Mouse (Mus musculus): ENCODE results near the gene Gm20661. TPM values are rescaled to one million over a fixed set of nuclear protein-coding genes. Genes with fewer than 3 reads are reported as not detected.

The Gm20661 gene
- polyA plus RNA-seq (2014; fragmentation: Nextera tagmentation; extraction: Ambion mirVana): 11.6 and 12.8 TPM in 2 replicates

GRCm38 (mm10) chr9:107982681-107983346, at the start of gene Gm20661:
Gm20661 (plus strand) TSS chr9:107983058.
- peak; percentile 77 for ATAC-seq (ENCODE audit: insufficient number of reproducible peaks, insufficient read depth, low FRiP score, low read depth)
- H3K4me1 ChIP-seq (ENCODE audit: control insufficient read depth, insufficient read depth, low read length): peaks cover 35% of the 10 kb centered on the region
- WGBS: 9% methylated on average over 14 of the region's 14 CpGs

GRCm38 (mm10) chr9:107934146-107934545, 48.7 kb upstream of the Gm20661 start:
- ATAC-seq (ENCODE audit: insufficient number of reproducible peaks, insufficient read depth, low FRiP score, low read depth): no peak

More at GRCm38 (mm10) chr9:107982681-107983346, at the start of gene Gm20661:
- Histone ChIP-seq H3K4me2 (replicated peaks; ENCODE audit: low read depth, low read length) (peak within 1 kb of the TSS; percentile 88), H3K27me3 (ENCODE audit: control insufficient read depth, insufficient read depth, low read length) (no peaks in the 10 kb centered on the region), H3K4me3 (ENCODE audit: low read depth, low read length) (peak within 1 kb of the TSS; percentile 45), H3K9me3 (ENCODE audit: control insufficient read depth, low read depth, low read length) (no peaks in the 10 kb centered on the region), H3K9ac (replicated peaks; ENCODE audit: low read depth, low read length) (peak within 1 kb of the TSS; percentile 59), H3K27ac (ENCODE audit: low read length) (peak within 1 kb of the TSS; percentile 100), H3K36me3 (ENCODE audit: control insufficient read depth, insufficient read depth, low read length) (no peaks in the 10 kb centered on the region; the same call in 1 of the 2 replicates)

DNA sequence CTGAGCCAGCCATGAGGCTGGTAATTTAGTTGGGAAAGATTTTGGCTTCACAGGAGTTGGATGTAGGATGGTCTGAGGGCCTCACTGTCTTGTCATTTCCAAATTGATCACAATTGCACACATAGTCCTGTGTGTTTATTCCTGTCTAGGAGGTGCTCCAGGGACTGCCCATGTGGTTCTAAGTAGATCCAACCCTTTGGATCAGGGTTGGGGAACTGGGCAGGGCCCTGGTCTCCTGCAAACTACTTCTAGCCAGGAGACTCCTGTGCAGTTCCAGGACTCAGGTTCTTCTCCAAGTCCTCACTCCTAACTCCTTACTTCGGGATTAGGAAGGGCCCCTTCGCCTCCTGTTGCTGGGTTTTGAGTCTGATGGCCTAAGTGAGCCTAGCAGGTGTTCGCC, 47.5 kb upstream of the Gm20661 start, which contains the start of gene Camkv:
Gene Camkv, plus strand, starts transcription at position 301 of the 400 bp plus-strand sequence.
- H3K4me2 ChIP-seq (replicated peaks; ENCODE audit: low read depth, low read length): peak within 1 kb of the TSS; percentile 93
- H3K9ac ChIP-seq (replicated peaks; ENCODE audit: low read depth, low read length): peak within 1 kb of the TSS; percentile 45
- 8% methylated on average over 3 of the region's 3 CpGs for WGBS
- H3K9me3 ChIP-seq (ENCODE audit: control insufficient read depth, low read depth, low read length): no peaks in the 10 kb centered on the region
- peak within 1 kb of the TSS; percentile 52 for H3K4me3 ChIP-seq (ENCODE audit: low read depth, low read length)
- 0 out of 2 replicates have a peak, but pooled peaks cover 3% of the 10 kb centered on the region for H3K27me3 ChIP-seq (ENCODE audit: control insufficient read depth, insufficient read depth, low read length)
- H3K36me3 ChIP-seq (ENCODE audit: control insufficient read depth, insufficient read depth, low read length): no peaks in the 10 kb centered on the region
- no peak within 1 kb of the TSS for H3K27ac ChIP-seq (ENCODE audit: low read length)
- H3K4me1 ChIP-seq (ENCODE audit: control insufficient read depth, insufficient read depth, low read length): peaks cover 12% of the 10 kb centered on the region; the same call in 1 of the 2 replicates
- ATAC-seq (ENCODE audit: insufficient number of reproducible peaks, insufficient read depth, low FRiP score, low read depth): no peak

More at GRCm38 (mm10) chr9:107934146-107934545, 48.7 kb upstream of the Gm20661 start:
- Histone ChIP-seq H3K27me3 (ENCODE audit: control insufficient read depth, insufficient read depth, low read length) (0 out of 2 replicates have a peak, but pooled peaks cover 3% of the 10 kb centered on the region), H3K9ac (replicated peaks; ENCODE audit: low read depth, low read length) (no peak overlapping the region), H3K27ac (ENCODE audit: low read length) (no peak overlapping the region), H3K36me3 (ENCODE audit: control insufficient read depth, insufficient read depth, low read length) (no peaks in the 10 kb centered on the region), H3K4me1 (ENCODE audit: control insufficient read depth, insufficient read depth, low read length) (peaks cover 12% of the 10 kb centered on the region; the same call in 1 of the 2 replicates), H3K4me3 (ENCODE audit: low read depth, low read length) (no peak overlapping the region), H3K4me2 (replicated peaks; ENCODE audit: low read depth, low read length) (no peak overlapping the region), H3K9me3 (ENCODE audit: control insufficient read depth, low read depth, low read length) (no peaks in the 10 kb centered on the region)
- 85% methylated on average over 11 of the region's 11 CpGs for WGBS

DNA sequence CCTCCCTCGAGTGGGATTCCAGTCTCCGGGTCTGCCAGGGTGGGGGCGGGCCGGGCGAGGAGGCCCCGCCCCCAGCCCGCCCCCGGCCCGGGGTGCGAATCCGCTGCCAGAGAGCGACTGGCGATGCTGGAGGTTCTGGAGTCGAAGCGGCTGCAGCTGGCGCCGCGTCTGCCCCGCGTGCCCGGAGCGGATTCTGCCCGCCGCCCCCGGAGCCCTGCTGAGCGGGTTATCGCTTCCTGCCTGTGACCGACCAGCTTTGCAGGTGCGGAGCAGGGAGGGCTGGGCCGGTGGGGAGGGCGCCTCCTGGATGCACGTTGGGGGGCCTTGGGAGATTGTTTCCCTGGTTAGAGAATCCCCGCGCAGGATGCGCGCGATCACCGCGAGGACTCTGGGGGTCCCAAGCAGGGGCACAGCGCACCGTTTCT, 47.1 kb upstream of the Gm20661 start:
- no peak for ATAC-seq (ENCODE audit: insufficient number of reproducible peaks, insufficient read depth, low FRiP score, low read depth)
- WGBS: under 1% methylated on average over 41 of the region's 41 CpGs
- Histone ChIP-seq H3K4me3 (ENCODE audit: low read depth, low read length) (peak overlapping the region; percentile 52), H3K27ac (ENCODE audit: low read length) (no peak overlapping the region), H3K36me3 (ENCODE audit: control insufficient read depth, insufficient read depth, low read length) (no peaks in the 10 kb centered on the region), H3K4me1 (ENCODE audit: control insufficient read depth, insufficient read depth, low read length) (peaks cover 12% of the 10 kb centered on the region; the same call in 1 of the 2 replicates), H3K9me3 (ENCODE audit: control insufficient read depth, low read depth, low read length) (no peaks in the 10 kb centered on the region), H3K4me2 (replicated peaks; ENCODE audit: low read depth, low read length) (peak overlapping the region; percentile 93), H3K27me3 (ENCODE audit: control insufficient read depth, insufficient read depth, low read length) (0 out of 2 replicates have a peak, but pooled peaks cover 3% of the 10 kb centered on the region), H3K9ac (replicated peaks; ENCODE audit: low read depth, low read length) (peak overlapping the region; percentile 45)

GRCm38 (mm10) chr9:107936215-107936822, 46.5 kb upstream of the Gm20661 start:
- ATAC-seq (ENCODE audit: insufficient number of reproducible peaks, insufficient read depth, low FRiP score, low read depth): peak; percentile 44; the same call in 1 of the 2 replicates

GRCm38 (mm10) chr9:107936831-107937230, 46.0 kb upstream of the Gm20661 start:
- peaks cover 12% of the 10 kb centered on the region; the same call in 1 of the 2 replicates for H3K4me1 ChIP-seq (ENCODE audit: control insufficient read depth, insufficient read depth, low read length)
- H3K4me3 ChIP-seq (ENCODE audit: low read depth, low read length): no peak overlapping the region
- H3K36me3 ChIP-seq (ENCODE audit: control insufficient read depth, insufficient read depth, low read length): no peaks in the 10 kb centered on the region
- H3K4me2 ChIP-seq (replicated peaks; ENCODE audit: low read depth, low read length): peak overlapping the region; percentile 93
- ATAC-seq (ENCODE audit: insufficient number of reproducible peaks, insufficient read depth, low FRiP score, low read depth): no peak
- H3K27ac ChIP-seq (ENCODE audit: low read length): no peak overlapping the region
- H3K27me3 ChIP-seq (ENCODE audit: control insufficient read depth, insufficient read depth, low read length): 0 out of 2 replicates have a peak, but pooled peaks cover 3% of the 10 kb centered on the region
- 23% methylated on average over 3 of the region's 3 CpGs for WGBS
- no peaks in the 10 kb centered on the region for H3K9me3 ChIP-seq (ENCODE audit: control insufficient read depth, low read depth, low read length)
- H3K9ac ChIP-seq (replicated peaks; ENCODE audit: low read depth, low read length): no peak overlapping the region; the same call in 1 of the 2 replicates

More at GRCm38 (mm10) chr9:107936215-107936822, 46.5 kb upstream of the Gm20661 start:
- H3K36me3 ChIP-seq (ENCODE audit: control insufficient read depth, insufficient read depth, low read length): no peaks in the 10 kb centered on the region
- H3K4me1 ChIP-seq (ENCODE audit: control insufficient read depth, insufficient read depth, low read length): peaks cover 12% of the 10 kb centered on the region; the same call in 1 of the 2 replicates
- peak overlapping the region; percentile 45 for H3K9ac ChIP-seq (replicated peaks; ENCODE audit: low read depth, low read length)
- 4% methylated on average over 29 of the region's 29 CpGs for WGBS
- peak overlapping the region; percentile 52 for H3K4me3 ChIP-seq (ENCODE audit: low read depth, low read length)
- H3K27me3 ChIP-seq (ENCODE audit: control insufficient read depth, insufficient read depth, low read length): 0 out of 2 replicates have a peak, but pooled peaks cover 3% of the 10 kb centered on the region
- no peak overlapping the region for H3K27ac ChIP-seq (ENCODE audit: low read length)
- H3K4me2 ChIP-seq (replicated peaks; ENCODE audit: low read depth, low read length): peak overlapping the region; percentile 93
- no peaks in the 10 kb centered on the region for H3K9me3 ChIP-seq (ENCODE audit: control insufficient read depth, low read depth, low read length)

GRCm38 (mm10) chr9:107947241-107948194, 35.3 kb upstream of the Gm20661 start:
- no peak for ATAC-seq (ENCODE audit: insufficient number of reproducible peaks, insufficient read depth, low FRiP score, low read depth)
- 87% methylated on average over 31 of the region's 31 CpGs for WGBS
- no peak overlapping the region for H3K4me3 ChIP-seq (ENCODE audit: low read depth, low read length)
- H3K4me1 ChIP-seq (ENCODE audit: control insufficient read depth, insufficient read depth, low read length): 0 out of 2 replicates have a peak, but pooled peaks cover 6% of the 10 kb centered on the region
- no peak overlapping the region for H3K27ac ChIP-seq (ENCODE audit: low read length)
- H3K27me3 ChIP-seq (ENCODE audit: control insufficient read depth, insufficient read depth, low read length): no peaks in the 10 kb centered on the region
- H3K4me2 ChIP-seq (replicated peaks; ENCODE audit: low read depth, low read length): no peak overlapping the region
- H3K9me3 ChIP-seq (ENCODE audit: control insufficient read depth, low read depth, low read length): no peaks in the 10 kb centered on the region
- no peak overlapping the region for H3K9ac ChIP-seq (replicated peaks; ENCODE audit: low read depth, low read length)
- H3K36me3 ChIP-seq (ENCODE audit: control insufficient read depth, insufficient read depth, low read length): no peaks in the 10 kb centered on the region
